Mouse (Mus musculus) left cerebral cortex, postnatal 36 days (tissue): ENCODE measurements around the gene Cflar. TPM values are rescaled to one million over a fixed set of nuclear protein-coding genes. Genes with fewer than 3 reads are reported as not detected.

ENCODE experiments used
- DNase-seq, 2 experiments: peaks; one replicate each; pipeline ENCODE4 v3.0.0; 2021 to 2022; ENCODE audit warnings: low spot score in 2 of 2, mixed read lengths in 1 of 2
- intact Hi-C: fragments of 180-260 bp; cut with DNase I; formaldehyde crosslinking; loops from one replicate; pipeline ENCODE4 v1.15.1; 2025
- total RNA-seq, 2 experiments: library from RNA; stranded (reverse); gene quantifications; 2 replicates each; pipeline ENCODE4 v1.2.3; 2021

Cflar gene
- total RNA-seq, 2 experiments from 2014 or later = 24.0 to 34.6 TPM

DNA sequence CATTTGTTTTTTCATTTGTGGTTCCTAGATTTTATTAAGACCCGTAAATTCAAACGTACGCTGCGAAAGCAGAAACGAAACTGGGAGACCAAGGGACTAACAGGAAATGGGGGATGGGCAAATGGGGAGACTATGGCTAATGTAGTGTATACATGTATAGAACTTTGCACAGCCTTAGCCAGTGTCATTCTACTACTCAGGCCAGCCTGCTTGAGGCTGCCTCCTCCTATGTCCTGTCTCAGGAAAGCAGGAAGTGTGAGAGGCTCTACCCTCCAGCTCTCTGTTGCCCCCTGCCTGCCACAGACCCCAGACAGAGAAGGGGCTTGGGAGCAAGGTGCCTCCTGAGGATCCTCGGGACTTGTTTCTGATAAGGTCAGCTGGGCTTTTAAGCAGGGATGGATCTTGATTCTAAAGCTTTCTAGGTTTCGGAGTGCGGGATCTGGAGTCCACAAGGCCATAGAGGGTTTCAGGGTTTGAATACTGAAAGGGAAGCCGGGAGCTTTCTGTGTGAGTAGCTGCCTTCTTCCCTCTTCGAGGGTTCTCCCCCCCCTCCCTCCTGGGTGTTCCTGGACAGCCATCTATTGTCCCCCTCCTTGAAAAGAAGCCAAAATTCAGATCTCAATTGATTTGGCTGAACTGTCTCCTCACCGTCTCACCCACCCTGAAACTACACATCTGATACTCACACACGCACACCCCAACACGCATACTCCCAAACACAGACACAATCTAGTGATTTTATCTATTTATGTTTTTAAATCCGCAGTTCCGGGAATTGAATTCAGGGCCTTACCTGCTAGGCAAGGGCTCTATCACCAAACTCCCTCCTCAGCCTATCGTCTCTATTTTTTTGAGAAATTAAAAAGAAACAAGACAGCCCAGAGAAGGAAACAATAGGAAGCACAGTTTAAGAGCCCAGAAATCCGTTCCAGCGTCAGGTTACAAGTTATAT is 91.3 kb downstream of the Cflar start:
- no peak for DNase-seq
- intact Hi-C loops = no loop called here

DNA sequence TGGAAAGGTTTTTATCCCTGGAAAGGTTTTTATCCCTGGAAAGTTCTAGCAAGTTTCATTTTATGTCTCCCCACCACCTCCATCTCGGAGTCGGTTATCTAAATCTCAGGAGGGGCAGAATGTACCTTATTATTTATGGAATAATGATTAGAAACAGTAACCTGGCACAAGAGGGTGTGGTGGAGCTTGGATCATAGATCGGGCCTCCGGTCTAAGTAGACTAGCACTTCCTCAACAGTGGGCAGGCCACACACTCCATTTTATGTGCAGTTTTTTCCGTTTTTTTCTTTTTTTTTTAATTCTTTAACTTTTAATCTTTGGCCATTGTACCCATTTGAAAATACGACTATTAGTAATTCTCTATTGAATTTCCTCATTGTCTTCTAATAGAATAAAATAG is 92.2 kb downstream of the Cflar start:
- intact Hi-C loops = no loop called here
- DNase-seq = no peak

DNA sequence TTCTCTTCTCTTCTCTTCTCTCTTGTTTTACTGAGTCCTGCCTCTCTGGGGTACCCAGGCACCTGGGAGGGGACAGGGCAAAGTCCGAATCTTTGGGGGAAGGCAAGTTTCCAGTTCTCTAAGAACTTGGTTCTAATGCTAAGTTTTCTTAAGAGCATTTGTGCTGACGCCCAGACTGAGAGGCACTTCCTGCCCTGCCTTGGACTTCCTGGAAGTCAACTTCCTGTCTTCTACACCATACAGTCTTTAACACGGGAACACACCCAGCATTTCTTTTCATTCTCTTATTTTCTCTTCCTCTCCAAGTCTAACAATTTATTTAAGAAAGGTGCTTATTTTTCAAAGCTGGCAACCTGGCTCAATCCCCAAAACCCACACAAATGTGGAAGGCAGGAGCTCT is 95.3 kb downstream of the Cflar start:
- intact Hi-C loops = no loop called here
- no peak for DNase-seq

Other genes with a start within 250 kb of the Cflar start
- gene Orc2, start 206.4 kb upstream of the Cflar start, total RNA-seq = 10 to 100 TPM; 29.6 to 32.4 TPM
- 100 to 1,000 TPM; 130 to 160 TPM for gene Fam126b, start 125.2 kb upstream of the Cflar start, total RNA-seq
- 100 to 1,000 TPM in 1 of 2 experiments, 10 to 100 TPM in 1; 91.6 to 107 TPM for gene Ndufb3, start 125.1 kb upstream of the Cflar start, total RNA-seq
- gene Als2cr12, start 15.5 kb upstream of the Cflar start, total RNA-seq = not detected
- gene Casp8, start 83.9 kb downstream of the Cflar start, total RNA-seq = 1 to 10 TPM; 2.5 to 2.6 TPM